Mouse (Mus musculus): Measurements from ENCODE around the gene 2300002M23Rik.

The 2300002M23Rik gene

GRCm38 (mm10) chr17:35556186-35556765 is 11.0 kb upstream of the 2300002M23Rik start:
- no peak for DNase-seq (ENCODE audit: low read depth, low spot score)

GRCm38 (mm10) chr17:35556812-35557211 is 10.4 kb upstream of the 2300002M23Rik start:
- DNase-seq (ENCODE audit: low read depth, low spot score) = no peak

- no peak for DNase-seq (ENCODE audit: low read depth, low spot score)
Measured at GRCm38 (mm10) chr17:35557351-35557750, 9.9 kb upstream of the 2300002M23Rik start.

GRCm38 (mm10) chr17:35558216-35558615 is 9.0 kb upstream of the 2300002M23Rik start:
- no peak for DNase-seq (ENCODE audit: low read depth, low spot score)

- no peak for DNase-seq (ENCODE audit: low read depth, low spot score)
Measured at GRCm38 (mm10) chr17:35567767-35568166, 517 bp downstream of the 2300002M23Rik start.

GRCm38 (mm10) chr17:35569091-35569944 is 2.1 kb downstream of the 2300002M23Rik start:
- no peak for DNase-seq (ENCODE audit: low read depth, low spot score)

- DNase-seq (ENCODE audit: low read depth, low spot score) = no peak
Measured at GRCm38 (mm10) chr17:35570836-35571235, 3.6 kb downstream of the 2300002M23Rik start.

GRCm38 (mm10) chr17:35571477-35571876 is 4.2 kb downstream of the 2300002M23Rik start:
- DNase-seq (ENCODE audit: low read depth, low spot score) = no peak

GRCm38 (mm10) chr17:35578211-35578610 is 11.0 kb downstream of the 2300002M23Rik start:
- DNase-seq (ENCODE audit: low read depth, low spot score) = peak; percentile 80

GRCm38 (mm10) chr17:35582900-35583299 is 15.7 kb downstream of the 2300002M23Rik start:
- DNase-seq (ENCODE audit: low read depth, low spot score) = no peak

- DNase-seq (ENCODE audit: low read depth, low spot score) = peak; percentile 35
Measured at GRCm38 (mm10) chr17:35584330-35584937, 17.2 kb downstream of the 2300002M23Rik start.

GRCm38 (mm10) chr17:35587291-35587690 is 20.0 kb downstream of the 2300002M23Rik start:
- no peak for DNase-seq (ENCODE audit: low read depth, low spot score)

- DNase-seq (ENCODE audit: low read depth, low spot score) = no peak
Measured at GRCm38 (mm10) chr17:35588387-35588786, 21.1 kb downstream of the 2300002M23Rik start.

- DNase-seq (ENCODE audit: low read depth, low spot score) = peak; percentile 8
Measured at GRCm38 (mm10) chr17:35590410-35591218, 23.4 kb downstream of the 2300002M23Rik start.

- no peak for DNase-seq (ENCODE audit: low read depth, low spot score)
Measured at GRCm38 (mm10) chr17:35591219-35591578, 23.9 kb downstream of the 2300002M23Rik start.

GRCm38 (mm10) chr17:35591731-35592130 is 24.5 kb downstream of the 2300002M23Rik start:
- DNase-seq (ENCODE audit: low read depth, low spot score) = no peak

GRCm38 (mm10) chr17:35592131-35592530 is 24.9 kb downstream of the 2300002M23Rik start:
- no peak for DNase-seq (ENCODE audit: low read depth, low spot score)

GRCm38 (mm10) chr17:35593786-35594185 is 26.5 kb downstream of the 2300002M23Rik start:
- DNase-seq (ENCODE audit: low read depth, low spot score) = no peak

- DNase-seq (ENCODE audit: low read depth, low spot score) = no peak
Measured at GRCm38 (mm10) chr17:35594456-35594855, 27.2 kb downstream of the 2300002M23Rik start.

- DNase-seq (ENCODE audit: low read depth, low spot score) = no peak
Measured at GRCm38 (mm10) chr17:35597399-35597798, 30.1 kb downstream of the 2300002M23Rik start.

- no peak for DNase-seq (ENCODE audit: low read depth, low spot score)
Measured at GRCm38 (mm10) chr17:35601249-35601648, 34.0 kb downstream of the 2300002M23Rik start, which contains the start of gene Sfta2. TSS of gene Sfta2 (plus strand) at chr17:35601549.
